Mouse (Mus musculus): ENCODE results near the gene Tor2a. TPM values are rescaled to one million over a fixed set of nuclear protein-coding genes. Genes with fewer than 3 reads are reported as not detected.

The Tor2a gene
- polyA plus RNA-seq, 1 experiment from 2014 or later, result 60.2 TPM

DNA sequence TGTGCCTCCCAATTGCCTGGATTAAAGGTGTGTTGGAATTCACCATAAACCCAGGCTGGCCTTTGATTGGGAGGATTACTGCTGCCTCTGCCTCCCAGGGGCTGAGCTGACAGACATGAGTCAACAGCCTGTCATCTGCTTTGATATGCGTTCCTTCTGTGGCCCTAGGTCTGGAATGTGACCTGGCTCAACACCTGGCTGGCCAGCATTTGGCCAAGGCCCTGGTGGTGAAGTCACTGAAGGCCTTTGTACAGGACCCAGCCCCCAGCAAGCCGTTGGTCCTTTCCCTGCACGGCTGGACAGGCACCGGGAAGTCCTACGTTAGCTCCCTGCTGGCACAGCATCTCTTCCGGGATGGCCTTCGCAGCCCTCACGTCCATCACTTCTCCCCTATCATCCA, 1.5 kb downstream of the Tor2a start:
- H3K27me3 ChIP-seq (ENCODE audit: control insufficient read depth, insufficient read depth, low read length), result no peaks in the 10 kb centered on the region
- no peak overlapping the region for H3K4me3 ChIP-seq (ENCODE audit: low read depth, low read length)
- no peak overlapping the region for H3K4me2 ChIP-seq (ENCODE audit: low read depth, severe bottlenecking)
- no peak for ATAC-seq (ENCODE audit: insufficient number of reproducible peaks, low FRiP score, low TSS enrichment, low read depth)
- 62% methylated on average over 8 of the region's 8 CpGs for WGBS
- no peak overlapping the region for H3K9ac ChIP-seq (ENCODE audit: low read length)
- no peaks in the 10 kb centered on the region for H3K4me1 ChIP-seq (ENCODE audit: control insufficient read depth, insufficient read depth, low read length)
- no peaks in the 10 kb centered on the region for H3K9me3 ChIP-seq (ENCODE audit: control insufficient read depth, low read length)
- DNase-seq (ENCODE audit: low spot score), result no peak
- H3K36me3 ChIP-seq (ENCODE audit: control insufficient read depth, insufficient read depth, low read length), result peaks cover 7% of the 10 kb centered on the region; the same call in 1 of the 2 replicates
- no peak overlapping the region for H3K27ac ChIP-seq (replicated peaks; ENCODE audit: low read depth, low read length)

DNA sequence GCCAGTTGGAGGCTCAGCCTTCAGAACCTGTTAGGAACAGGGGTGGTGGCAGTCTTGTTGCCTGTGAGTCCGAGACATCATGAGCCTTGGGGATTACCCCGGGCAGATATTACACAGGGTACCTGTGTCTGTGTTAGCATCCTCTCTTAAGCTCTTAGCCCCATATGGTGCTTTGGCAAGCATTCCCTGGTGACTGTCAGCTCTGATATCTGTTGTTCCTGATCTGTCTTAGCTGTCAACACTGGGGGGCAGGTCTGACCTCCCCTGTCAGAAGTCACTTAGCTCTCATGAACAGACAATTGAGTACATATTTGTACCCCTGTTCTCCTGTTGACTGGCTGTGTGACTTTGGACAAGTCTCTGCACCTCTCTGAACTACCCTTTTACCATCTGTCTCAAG, 2.0 kb downstream of the Tor2a start:
- DNase-seq (ENCODE audit: low spot score) (no peak), ATAC-seq (ENCODE audit: insufficient number of reproducible peaks, low FRiP score, low TSS enrichment, low read depth) (no peak)
- Histone ChIP-seq H3K4me1 (ENCODE audit: control insufficient read depth, insufficient read depth, low read length) (no peaks in the 10 kb centered on the region), H3K4me3 (ENCODE audit: low read depth, low read length) (no peak overlapping the region), H3K4me2 (ENCODE audit: low read depth, severe bottlenecking) (no peak overlapping the region), H3K27ac (replicated peaks; ENCODE audit: low read depth, low read length) (no peak overlapping the region), H3K27me3 (ENCODE audit: control insufficient read depth, insufficient read depth, low read length) (no peaks in the 10 kb centered on the region), H3K36me3 (ENCODE audit: control insufficient read depth, insufficient read depth, low read length) (peaks cover 7% of the 10 kb centered on the region; the same call in 1 of the 2 replicates), H3K9me3 (ENCODE audit: control insufficient read depth, low read length) (no peaks in the 10 kb centered on the region), H3K9ac (ENCODE audit: low read length) (no peak overlapping the region)
- WGBS, result 88% methylated on average over 2 of the region's 2 CpGs

DNA sequence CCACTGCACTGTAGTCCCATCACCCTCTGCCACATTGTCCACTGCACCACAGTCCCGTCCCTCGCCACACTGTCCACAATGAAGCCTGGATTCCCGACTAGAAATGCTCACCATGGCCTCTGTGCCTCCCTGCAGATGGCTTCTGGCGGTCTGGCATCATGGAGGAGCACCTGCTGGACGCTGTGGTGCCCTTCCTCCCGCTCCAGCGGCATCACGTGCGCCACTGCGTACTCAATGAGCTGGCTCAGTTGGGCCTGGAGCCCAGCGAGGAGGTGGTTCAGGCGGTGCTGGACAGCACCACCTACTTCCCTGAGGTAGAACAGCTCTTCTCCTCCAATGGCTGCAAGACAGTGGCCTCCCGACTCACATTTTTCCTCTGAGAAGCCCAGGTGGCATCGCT, 4.3 kb downstream of the Tor2a start:
- Histone ChIP-seq H3K4me3 (ENCODE audit: low read depth, low read length) (no peak overlapping the region), H3K36me3 (ENCODE audit: control insufficient read depth, insufficient read depth, low read length) (peaks cover 7% of the 10 kb centered on the region; the same call in 1 of the 2 replicates), H3K27me3 (ENCODE audit: control insufficient read depth, insufficient read depth, low read length) (no peaks in the 10 kb centered on the region), H3K27ac (replicated peaks; ENCODE audit: low read depth, low read length) (no peak overlapping the region), H3K9ac (ENCODE audit: low read length) (no peak overlapping the region), H3K4me1 (ENCODE audit: control insufficient read depth, insufficient read depth, low read length) (no peaks in the 10 kb centered on the region), H3K4me2 (ENCODE audit: low read depth, severe bottlenecking) (no peak overlapping the region), H3K9me3 (ENCODE audit: control insufficient read depth, low read length) (no peaks in the 10 kb centered on the region)
- DNase-seq (ENCODE audit: low spot score) (no peak), ATAC-seq (ENCODE audit: insufficient number of reproducible peaks, low FRiP score, low TSS enrichment, low read depth) (no peak)
- WGBS, result 88% methylated on average over 14 of the region's 14 CpGs

DNA sequence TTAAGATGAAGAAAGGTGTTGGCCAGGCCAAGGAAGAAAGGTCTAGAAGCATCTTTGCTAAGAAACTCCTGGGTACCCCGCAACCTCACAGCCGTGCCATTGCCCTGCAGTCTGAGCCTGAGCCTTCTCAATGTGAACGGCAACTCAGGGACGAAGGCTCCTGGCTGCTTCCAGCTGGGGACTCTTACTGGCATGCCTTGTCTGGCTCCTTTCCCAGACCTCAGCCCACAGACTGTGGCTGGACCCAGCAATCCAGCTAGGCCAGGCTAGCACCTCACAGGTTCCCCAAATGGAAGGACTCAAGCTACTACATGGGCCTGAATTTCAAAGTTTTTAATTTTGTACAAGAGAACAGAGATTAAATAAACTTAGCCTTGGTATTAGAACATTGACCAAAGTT, 4.8 kb downstream of the Tor2a start:
- 99% methylated on average over 4 of the region's 4 CpGs for WGBS

DNA sequence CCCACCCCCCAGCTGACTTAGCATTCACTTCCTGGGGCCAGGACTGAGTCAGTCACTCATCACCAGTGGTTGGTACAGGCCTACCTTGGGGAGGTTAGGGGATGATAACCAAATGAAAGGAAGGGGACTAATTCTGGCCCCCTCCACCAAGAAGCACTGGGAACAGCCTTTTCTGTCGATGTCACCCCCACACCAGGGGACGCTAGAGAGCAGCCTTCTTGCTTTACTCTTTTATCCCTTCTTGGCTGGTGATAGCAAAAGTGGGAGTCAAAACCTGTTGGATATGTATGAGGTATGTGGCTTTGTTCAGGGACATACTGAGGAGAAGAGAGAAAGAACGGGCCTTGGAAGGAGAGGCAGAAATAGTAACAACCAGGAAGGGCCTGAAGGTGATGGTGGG, 6.3 kb downstream of the Tor2a start:
- H3K4me2 ChIP-seq (ENCODE audit: low read depth, severe bottlenecking), result no peak overlapping the region
- H3K36me3 ChIP-seq (ENCODE audit: control insufficient read depth, insufficient read depth, low read length), result peaks cover 7% of the 10 kb centered on the region; the same call in 1 of the 2 replicates
- DNase-seq (ENCODE audit: low spot score), result no peak
- no peaks in the 10 kb centered on the region for H3K27me3 ChIP-seq (ENCODE audit: control insufficient read depth, insufficient read depth, low read length)
- H3K9ac ChIP-seq (ENCODE audit: low read length), result no peak overlapping the region
- H3K9me3 ChIP-seq (ENCODE audit: control insufficient read depth, low read length), result no peaks in the 10 kb centered on the region
- H3K4me3 ChIP-seq (ENCODE audit: low read depth, low read length), result no peak overlapping the region
- H3K4me1 ChIP-seq (ENCODE audit: control insufficient read depth, insufficient read depth, low read length), result no peaks in the 10 kb centered on the region
- WGBS, result 92% methylated on average over 3 of the region's 3 CpGs
- no peak overlapping the region for H3K27ac ChIP-seq (replicated peaks; ENCODE audit: low read depth, low read length)
- ATAC-seq (ENCODE audit: insufficient number of reproducible peaks, low FRiP score, low TSS enrichment, low read depth), result no peak

More for the DNA sequence above, 4.8 kb downstream of the Tor2a start:
- Histone ChIP-seq H3K4me2 (ENCODE audit: low read depth, severe bottlenecking) (no peak overlapping the region), H3K4me1 (ENCODE audit: control insufficient read depth, insufficient read depth, low read length) (no peaks in the 10 kb centered on the region), H3K27ac (replicated peaks; ENCODE audit: low read depth, low read length) (no peak overlapping the region), H3K27me3 (ENCODE audit: control insufficient read depth, insufficient read depth, low read length) (no peaks in the 10 kb centered on the region), H3K4me3 (ENCODE audit: low read depth, low read length) (no peak overlapping the region), H3K36me3 (ENCODE audit: control insufficient read depth, insufficient read depth, low read length) (peaks cover 7% of the 10 kb centered on the region; the same call in 1 of the 2 replicates), H3K9ac (ENCODE audit: low read length) (no peak overlapping the region), H3K9me3 (ENCODE audit: control insufficient read depth, low read length) (no peaks in the 10 kb centered on the region)
- DNase-seq (ENCODE audit: low spot score) (no peak), ATAC-seq (ENCODE audit: insufficient number of reproducible peaks, low FRiP score, low TSS enrichment, low read depth) (no peak)

DNA sequence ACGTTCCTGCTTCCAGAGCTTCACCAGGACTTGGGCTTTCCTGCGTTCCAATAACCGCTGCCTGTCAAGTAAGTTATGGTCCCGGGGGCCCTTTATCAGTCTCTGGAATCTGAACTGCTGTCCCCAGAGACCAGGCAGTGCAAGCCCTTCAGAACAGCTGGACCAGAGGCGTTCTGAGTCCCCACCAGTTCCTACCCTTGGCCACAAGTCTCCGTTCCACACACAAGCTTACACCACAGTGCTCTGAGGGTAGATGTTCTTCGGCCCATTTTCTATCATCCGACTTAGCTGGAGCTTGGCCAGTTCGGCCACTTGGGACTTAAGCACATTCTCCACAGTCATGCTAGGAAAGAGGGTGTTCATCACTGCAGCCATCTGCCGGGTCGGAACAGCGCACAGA, 10.2 kb downstream of the Tor2a start:
- no peaks in the 10 kb centered on the region for H3K9me3 ChIP-seq (ENCODE audit: control insufficient read depth, low read length)
- H3K9ac ChIP-seq (ENCODE audit: low read length), result no peak overlapping the region
- no peaks in the 10 kb centered on the region for H3K4me1 ChIP-seq (ENCODE audit: control insufficient read depth, insufficient read depth, low read length)
- no peaks in the 10 kb centered on the region for H3K27me3 ChIP-seq (ENCODE audit: control insufficient read depth, insufficient read depth, low read length)
- no peak overlapping the region for H3K4me2 ChIP-seq (ENCODE audit: low read depth, severe bottlenecking)
- H3K36me3 ChIP-seq (ENCODE audit: control insufficient read depth, insufficient read depth, low read length), result no peaks in the 10 kb centered on the region
- WGBS, result 77% methylated on average over 12 of the region's 12 CpGs
- no peak for DNase-seq (ENCODE audit: low spot score)
- no peak overlapping the region for H3K4me3 ChIP-seq (ENCODE audit: low read depth, low read length)
- ATAC-seq (ENCODE audit: insufficient number of reproducible peaks, low FRiP score, low TSS enrichment, low read depth), result no peak
- no peak overlapping the region for H3K27ac ChIP-seq (replicated peaks; ENCODE audit: low read depth, low read length)

DNA sequence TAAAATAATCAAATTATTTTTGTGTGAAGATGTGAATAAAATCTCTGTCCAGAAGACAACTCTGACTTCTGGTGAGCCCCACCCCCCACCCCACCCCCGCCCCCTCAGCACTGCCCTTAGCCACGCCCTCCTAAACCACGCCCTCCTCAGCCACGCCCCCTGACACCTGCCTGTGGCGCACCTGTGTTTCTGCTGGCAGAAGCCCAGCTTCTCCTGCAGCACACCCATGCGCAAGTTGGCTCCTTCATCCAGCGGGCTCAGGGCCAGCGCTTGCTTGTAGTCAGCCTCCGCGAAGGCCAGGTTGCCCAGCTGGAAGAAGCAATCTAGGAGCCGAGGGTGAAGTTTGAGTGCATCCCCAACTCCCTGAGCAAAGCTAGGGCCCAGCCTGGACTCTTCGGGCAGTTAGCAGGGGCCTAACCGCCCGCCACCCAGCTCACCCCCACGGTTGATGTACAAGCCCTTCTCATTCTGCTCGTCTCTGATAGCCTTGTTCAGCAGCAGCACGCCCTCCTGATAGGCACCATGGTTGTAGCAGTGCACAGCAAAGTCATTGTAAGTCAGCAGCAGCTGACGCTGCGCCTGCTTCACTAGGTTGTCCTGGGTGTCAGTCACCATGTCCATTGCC, 11.7 kb downstream of the Tor2a start:
- H3K9ac ChIP-seq (ENCODE audit: low read length), result no peak overlapping the region
- no peak for DNase-seq (ENCODE audit: low spot score)
- H3K36me3 ChIP-seq (ENCODE audit: control insufficient read depth, insufficient read depth, low read length), result no peaks in the 10 kb centered on the region
- H3K4me2 ChIP-seq (ENCODE audit: low read depth, severe bottlenecking), result no peak overlapping the region
- no peaks in the 10 kb centered on the region for H3K9me3 ChIP-seq (ENCODE audit: control insufficient read depth, low read length)
- no peaks in the 10 kb centered on the region for H3K4me1 ChIP-seq (ENCODE audit: control insufficient read depth, insufficient read depth, low read length)
- H3K4me3 ChIP-seq (ENCODE audit: low read depth, low read length), result no peak overlapping the region
- no peak for ATAC-seq (ENCODE audit: insufficient number of reproducible peaks, low FRiP score, low TSS enrichment, low read depth)
- no peaks in the 10 kb centered on the region for H3K27me3 ChIP-seq (ENCODE audit: control insufficient read depth, insufficient read depth, low read length)
- 46% methylated on average over 19 of the region's 19 CpGs for WGBS
- H3K27ac ChIP-seq (replicated peaks; ENCODE audit: low read depth, low read length), result no peak overlapping the region

DNA sequence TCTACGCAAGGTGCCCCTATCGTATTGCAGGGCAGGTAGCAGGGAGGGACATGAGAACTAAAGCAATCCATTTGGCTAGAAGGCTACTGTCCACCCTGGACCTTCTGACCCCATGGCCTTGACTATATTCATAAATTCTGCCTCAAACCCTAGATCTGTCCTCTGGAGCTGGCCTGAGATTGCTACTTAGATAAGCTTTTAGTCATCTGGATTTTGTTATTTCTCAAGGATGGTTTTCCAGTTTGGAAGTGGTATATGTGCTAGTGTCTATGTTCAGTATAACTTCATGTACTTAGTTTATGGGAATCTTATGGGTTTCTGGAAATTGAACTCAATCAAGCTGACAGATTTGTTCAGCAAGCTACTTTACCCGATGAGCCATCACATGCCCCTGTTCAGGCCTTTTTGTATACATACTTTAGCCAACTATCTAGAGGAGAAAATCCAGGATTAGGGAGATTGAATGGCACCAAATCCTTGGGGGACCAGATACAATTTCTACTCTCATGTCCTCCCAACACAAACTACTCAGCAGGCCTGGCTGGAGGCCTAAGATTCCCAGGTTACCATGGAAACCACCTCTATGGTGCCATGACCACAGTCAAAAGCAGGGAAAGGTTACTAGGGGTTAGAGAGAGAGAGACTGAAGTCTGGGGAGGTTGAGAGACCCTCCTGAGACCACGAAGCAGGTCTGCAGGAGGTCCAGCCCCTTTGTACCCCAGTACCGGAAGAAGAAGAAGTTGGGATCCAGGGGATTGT, 12.5 kb downstream of the Tor2a start:
- Histone ChIP-seq H3K4me2 (ENCODE audit: low read depth, severe bottlenecking) (no peak overlapping the region), H3K27ac (replicated peaks; ENCODE audit: low read depth, low read length) (no peak overlapping the region), H3K36me3 (ENCODE audit: control insufficient read depth, insufficient read depth, low read length) (no peaks in the 10 kb centered on the region), H3K9ac (ENCODE audit: low read length) (no peak overlapping the region), H3K4me1 (ENCODE audit: control insufficient read depth, insufficient read depth, low read length) (no peaks in the 10 kb centered on the region), H3K9me3 (ENCODE audit: control insufficient read depth, low read length) (no peaks in the 10 kb centered on the region), H3K27me3 (ENCODE audit: control insufficient read depth, insufficient read depth, low read length) (no peaks in the 10 kb centered on the region), H3K4me3 (ENCODE audit: low read depth, low read length) (no peak overlapping the region)
- no peak for DNase-seq (ENCODE audit: low spot score)
- 88% methylated on average over 5 of the region's 5 CpGs for WGBS
- no peak for ATAC-seq (ENCODE audit: insufficient number of reproducible peaks, low FRiP score, low TSS enrichment, low read depth)
